Mouse (Mus musculus) myocyte (in vitro differentiated cells): Measurements from ENCODE around the gene Usp1. TPM values are rescaled to one million over a fixed set of nuclear protein-coding genes. Genes with fewer than 3 reads are reported as not detected.

Source experiments
- H3K27me3 ChIP-seq: one replicate; pipeline ENCODE4 v1.6.1; 2011; ENCODE audit not compliant: control insufficient read depth, insufficient read depth, insufficient read length
- H3K36me3 ChIP-seq: one replicate; pipeline ENCODE4 v1.6.1; 2011; ENCODE audit not compliant: control insufficient read depth, insufficient read depth
- H3K4me2 ChIP-seq: one replicate; pipeline ENCODE4 v1.6.1; 2011; ENCODE audit warnings: low read depth, control low read depth
- H3K4me3 ChIP-seq: one replicate; pipeline ENCODE4 v1.5.1; 2011; ENCODE audit warnings: mild to moderate bottlenecking, control low read depth, moderate library complexity
- H3K79me2 ChIP-seq: one replicate; pipeline ENCODE4 v1.6.1; 2011; ENCODE audit not compliant: control insufficient read depth, insufficient read depth
- H3ac ChIP-seq: one replicate; pipeline ENCODE4 v1.6.1; 2011; ENCODE audit not compliant: control insufficient read depth, insufficient read length
- CEBPB ChIP-seq: IDR thresholded peaks from 2 replicates; pipeline ENCODE4 v1.6.1; 2011; ENCODE audit warnings: mild to moderate bottlenecking, moderate library complexity; ENCODE audit not compliant: poor library complexity, insufficient read depth, severe bottlenecking
- E2F4 ChIP-seq: IDR thresholded peaks from one replicate; pipeline ENCODE4 v1.6.1; 2011; ENCODE audit warnings: mild to moderate bottlenecking, control low read depth, moderate library complexity; ENCODE audit not compliant: insufficient read depth
- MAX ChIP-seq: IDR thresholded peaks from one replicate; pipeline ENCODE4 v1.6.1; 2011; ENCODE audit warnings: low read depth, mild to moderate bottlenecking, control low read depth
- MYOD1 ChIP-seq, 3 experiments: IDR thresholded peaks; one replicate each; pipeline ENCODE4 v1.6.1; 2011; ENCODE audit warnings: control low read depth in 2 of 3, low read depth in 2 of 3, mild to moderate bottlenecking in 2 of 3, moderate library complexity in 1 of 3; ENCODE audit not compliant: insufficient read length in 2 of 3, control insufficient read depth in 1 of 3
- MYOG ChIP-seq, 3 experiments: IDR thresholded peaks; one replicate each; pipeline ENCODE4 v1.6.1; 2011; ENCODE audit warnings: control low read depth in 2 of 3, low read depth in 2 of 3, mild to moderate bottlenecking in 2 of 3; ENCODE audit not compliant: insufficient read length in 2 of 3, control insufficient read depth in 1 of 3, insufficient read depth in 1 of 3
- POLR2A ChIP-seq: IDR thresholded peaks from one replicate; pipeline ENCODE4 v1.6.1; 2011; ENCODE audit warnings: low read depth, mild to moderate bottlenecking, control low read depth, moderate library complexity; ENCODE audit not compliant: insufficient read length
- POLR2AphosphoS2 ChIP-seq: IDR thresholded peaks from one replicate; pipeline ENCODE4 v1.6.1; 2011; ENCODE audit warnings: low read depth, control low read depth; ENCODE audit not compliant: insufficient read length
- REST ChIP-seq: IDR thresholded peaks from one replicate; pipeline ENCODE4 v1.6.1; 2011; ENCODE audit warnings: mild to moderate bottlenecking, control low read depth, moderate library complexity; ENCODE audit not compliant: insufficient read depth, insufficient read length
- SRF ChIP-seq: IDR thresholded peaks from one replicate; pipeline ENCODE4 v1.6.1; 2011; ENCODE audit warnings: low read depth; ENCODE audit not compliant: control insufficient read depth, insufficient read length
- TCF12 ChIP-seq: IDR thresholded peaks from one replicate; pipeline ENCODE4 v1.6.1; 2011; ENCODE audit warnings: mild to moderate bottlenecking, control low read depth; ENCODE audit not compliant: poor library complexity, insufficient read depth, severe bottlenecking
- TCF3 ChIP-seq: IDR thresholded peaks from one replicate; pipeline ENCODE4 v1.6.1; 2011; ENCODE audit warnings: low read depth, control low read depth; ENCODE audit not compliant: insufficient read length
- USF1 ChIP-seq: IDR thresholded peaks from one replicate; pipeline ENCODE4 v1.6.1; 2011; ENCODE audit warnings: low read depth, mild to moderate bottlenecking, control low read depth, moderate library complexity
- polyA plus RNA-seq: library from polyadenylated mRNA; unstranded; fragments of >200 nt; fragmentation: generic; extraction: Trizol; gene quantifications from one replicate; pipeline ENCODE4 v1.2.1, GENCODE M21; 2012; ENCODE audit warnings: missing spikeins

Usp1 gene
- polyA plus RNA-seq, 1 experiment, result 14.6 TPM

DNA sequence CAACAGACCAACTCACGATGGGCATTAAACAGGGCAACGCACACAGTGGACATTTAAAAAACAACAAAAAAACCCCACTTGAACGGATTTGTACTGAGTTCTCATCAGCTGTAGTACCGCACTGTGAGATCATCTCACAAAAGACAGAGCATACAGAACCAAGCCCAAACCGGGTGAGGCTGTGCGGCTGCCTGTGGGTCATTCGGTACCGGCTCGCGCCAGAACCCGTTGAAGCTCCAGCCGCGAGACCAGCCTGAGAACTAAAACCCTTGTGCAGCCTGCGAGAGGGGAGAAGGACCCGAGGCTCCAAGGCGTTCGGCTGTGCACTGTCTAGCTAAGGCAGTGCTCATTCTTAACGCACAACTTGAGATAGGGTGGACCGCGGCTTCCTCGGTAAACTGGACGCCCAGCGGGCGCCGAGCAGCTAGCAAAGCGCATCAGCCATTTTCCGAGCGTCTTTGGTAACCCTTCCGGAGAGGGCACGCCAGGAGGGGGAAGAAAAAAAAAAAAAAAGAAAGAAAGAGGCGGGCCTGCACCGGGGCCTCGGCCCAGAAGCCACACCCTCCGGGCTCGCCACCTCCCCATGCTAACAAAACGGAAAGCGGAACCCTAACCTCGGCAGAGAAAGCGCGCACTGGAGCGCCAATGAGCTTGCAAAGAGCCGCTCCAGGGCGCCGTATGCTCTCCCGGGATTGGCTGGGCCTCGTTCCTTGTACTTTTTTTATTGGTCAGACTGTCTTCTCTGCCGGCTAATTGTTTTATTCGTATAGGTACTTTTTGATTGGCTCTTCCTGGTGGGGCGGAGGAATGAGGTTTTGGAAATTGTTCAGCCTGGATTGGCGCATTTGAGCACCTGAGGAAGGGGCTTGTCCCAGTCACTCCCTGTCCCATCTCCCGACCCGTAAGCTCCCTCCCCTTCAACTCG lies 705 bp upstream of the Usp1 start:
- peak overlapping the region; percentile 87 for H3ac ChIP-seq
- TF ChIP-seq POLR2A (peak; percentile 72), SRF (no peak), POLR2AphosphoS2 (peak; percentile 50), CEBPB (no peak), TCF12 (no peak), E2F4 (peak; percentile 47), USF1 (no peak), REST (no peak)
- peaks cover 37% of the 10 kb centered on the region for H3K79me2 ChIP-seq
- H3K4me2 ChIP-seq, result peak overlapping the region; percentile 91
- peak overlapping the region; percentile 54 for H3K4me3 ChIP-seq
- H3K27me3 ChIP-seq, result no peaks in the 10 kb centered on the region
- no peaks in the 10 kb centered on the region for H3K36me3 ChIP-seq

DNA sequence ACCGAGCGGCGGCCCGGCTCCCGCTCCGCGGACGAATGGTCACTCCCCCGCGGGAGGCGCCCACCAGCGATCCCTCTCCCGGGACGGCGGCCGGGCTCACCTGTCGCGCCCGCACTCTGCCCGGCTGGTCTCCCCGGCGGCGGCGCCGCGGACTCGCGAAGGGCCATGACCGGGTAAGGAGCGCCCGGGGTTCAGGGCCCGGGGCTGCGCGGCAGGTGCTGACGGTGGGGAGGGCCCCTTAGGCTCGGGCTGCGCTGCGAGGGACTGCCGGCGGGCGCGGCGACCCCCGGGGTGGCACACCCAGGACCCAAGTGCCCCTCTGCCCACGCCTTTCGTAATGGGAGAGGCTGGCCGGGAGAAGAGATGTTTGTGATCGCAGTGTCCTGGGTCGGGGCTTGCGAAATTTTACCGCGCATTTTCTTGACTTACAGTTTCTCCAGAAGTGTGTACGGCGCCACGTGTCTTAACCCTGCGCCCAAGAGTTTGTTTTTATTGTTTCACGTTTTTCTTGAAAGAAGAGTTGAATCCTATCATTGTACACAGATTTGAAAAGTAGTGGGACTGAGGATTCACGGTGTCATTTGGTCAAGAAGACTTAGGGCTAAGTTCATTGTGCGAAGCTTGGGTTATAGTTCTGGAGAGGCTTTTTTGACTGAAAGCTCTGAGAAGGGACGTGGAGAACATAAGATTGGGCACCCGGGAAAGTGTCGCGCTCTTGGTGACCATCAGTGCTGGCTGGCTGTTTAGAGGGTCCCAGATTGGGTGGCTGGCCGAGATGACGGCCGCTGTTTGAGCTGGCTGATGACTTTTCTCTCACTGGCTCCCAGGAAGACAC lies 678 bp downstream of the Usp1 start:
- H3K79me2 ChIP-seq, result peaks cover 50% of the 10 kb centered on the region
- H3K27me3 ChIP-seq, result no peaks in the 10 kb centered on the region
- H3K36me3 ChIP-seq, result peaks cover 8% of the 10 kb centered on the region
- TF ChIP-seq SRF (no peak), MYOD1 (IDR thresholded peaks at IDR 0.05; ENCODE audit: control insufficient read depth in 1 of 3, insufficient read length in 2 of 3, low read depth in 2 of 3) (peak in 1 of 3 experiments; percentile 52), POLR2AphosphoS2 (no peak), E2F4 (no peak), TCF12 (no peak), CEBPB (0 out of 2 replicates have a peak, but pooled peaks have one; percentile 21), REST (no peak), TCF3 (no peak), MYOG (IDR thresholded peaks at IDR 0.05; ENCODE audit: control insufficient read depth in 1 of 3, insufficient read depth in 1 of 3, insufficient read length in 2 of 3, low read depth in 2 of 3) (peak in 2 of 3 experiments; percentile 0 to 48), USF1 (no peak), POLR2A (no peak), MAX (no peak)
- H3K4me3 ChIP-seq, result peak overlapping the region; percentile 54
- H3K4me2 ChIP-seq, result peak overlapping the region; percentile 96
- peak overlapping the region; percentile 87 for H3ac ChIP-seq

GRCm38 (mm10) chr4:98924906-98925178 lies 1.2 kb downstream of the Usp1 start:
- TF ChIP-seq REST (no peak), TCF3 (no peak), POLR2AphosphoS2 (no peak), POLR2A (no peak), CEBPB (no peak), TCF12 (no peak), MAX (no peak), SRF (no peak), E2F4 (no peak), MYOG (IDR thresholded peaks at IDR 0.05; ENCODE audit: control insufficient read depth in 1 of 3, insufficient read depth in 1 of 3, insufficient read length in 2 of 3, low read depth in 2 of 3) (no peak), USF1 (no peak), MYOD1 (IDR thresholded peaks at IDR 0.05; ENCODE audit: control insufficient read depth in 1 of 3, insufficient read length in 2 of 3, low read depth in 2 of 3) (no peak)
- H3K4me2 ChIP-seq, result peak overlapping the region; percentile 96
- H3K4me3 ChIP-seq, result peak overlapping the region; percentile 54
- H3ac ChIP-seq, result peak overlapping the region; percentile 87
- H3K79me2 ChIP-seq, result peaks cover 51% of the 10 kb centered on the region
- H3K36me3 ChIP-seq, result peaks cover 12% of the 10 kb centered on the region
- no peaks in the 10 kb centered on the region for H3K27me3 ChIP-seq

GRCm38 (mm10) chr4:98925250-98925781 lies 1.7 kb downstream of the Usp1 start:
- no peak for TF ChIP-seq TCF3
- TF ChIP-seq MYOD1 (IDR thresholded peaks at IDR 0.05; ENCODE audit: control insufficient read depth in 1 of 3, insufficient read length in 2 of 3, low read depth in 2 of 3), result no peak
- TF ChIP-seq CEBPB, result no peak
- TF ChIP-seq MAX, result no peak
- TF ChIP-seq SRF, result no peak
- no peak for TF ChIP-seq USF1
- TF ChIP-seq E2F4, result no peak
- no peak for TF ChIP-seq MYOG (IDR thresholded peaks at IDR 0.05; ENCODE audit: control insufficient read depth in 1 of 3, insufficient read depth in 1 of 3, insufficient read length in 2 of 3, low read depth in 2 of 3)
- TF ChIP-seq TCF12, result no peak
- TF ChIP-seq POLR2AphosphoS2, result no peak
- no peak for TF ChIP-seq POLR2A
- TF ChIP-seq REST, result no peak
- no peaks in the 10 kb centered on the region for H3K27me3 ChIP-seq
- H3K79me2 ChIP-seq, result peaks cover 51% of the 10 kb centered on the region
- peaks cover 17% of the 10 kb centered on the region for H3K36me3 ChIP-seq
- peak overlapping the region; percentile 54 for H3K4me3 ChIP-seq
- H3K4me2 ChIP-seq, result peak overlapping the region; percentile 96
- H3ac ChIP-seq, result no peak overlapping the region
